Mouse (Mus musculus) liver, embryonic 12.5 days (tissue): ENCODE results near the gene Cmtm1. TPM values are rescaled to one million over a fixed set of nuclear protein-coding genes. Genes with fewer than 3 reads are reported as not detected.
"Not testable (repeated sequence)": the region's sequence is repeated elsewhere in the genome, so short reads cannot be mapped to it uniquely, and the experiment has no call there.

ENCODE experiments used
- ATAC-seq: fragments of 200-750 bp; cut with Nextera tagmentation; 2 replicates; pipeline ENCODE4 v1.8.0; 2017; ENCODE audit warnings: moderate number of reproducible peaks, mild to moderate bottlenecking, moderate library complexity
- H3K27ac ChIP-seq: fragments of 300-500 bp; sonication (generic); 2 replicates; pipeline ENCODE4 v1.5.1; 2016; ENCODE audit warnings: mild to moderate bottlenecking
- H3K27me3 ChIP-seq: fragments of 300-500 bp; sonication (generic); replicated peaks from 2 replicates; pipeline ENCODE4 v1.6.1; 2016; ENCODE audit warnings: mild to moderate bottlenecking, moderate library complexity
- H3K36me3 ChIP-seq: fragments of 300-500 bp; sonication (generic); 2 replicates; pipeline ENCODE4 v1.6.1; 2016; ENCODE audit warnings: mild to moderate bottlenecking, moderate library complexity
- H3K4me1 ChIP-seq: fragments of 300-500 bp; sonication (generic); 2 replicates; pipeline ENCODE4 v1.6.1; 2016
- H3K4me2 ChIP-seq: fragments of 300-500 bp; sonication (generic); 2 replicates; pipeline ENCODE4 v1.6.1; 2016; ENCODE audit warnings: mild to moderate bottlenecking, moderate library complexity
- H3K4me3 ChIP-seq: fragments of 300-500 bp; sonication (generic); 2 replicates; pipeline ENCODE4 v1.5.1; 2016; ENCODE audit warnings: mild to moderate bottlenecking, moderate library complexity
- H3K9ac ChIP-seq: fragments of 300-500 bp; sonication (generic); 2 replicates; pipeline ENCODE4 v1.6.1; 2016; ENCODE audit warnings: mild to moderate bottlenecking, moderate library complexity
- H3K9me3 ChIP-seq: fragments of 300-500 bp; sonication (generic); replicated peaks from 2 replicates; pipeline ENCODE4 v1.6.1; 2016; ENCODE audit warnings: mild to moderate bottlenecking, moderate library complexity
- WGBS: fragments of 180-500 bp; shearing (Covaris S2); methylation state at CpG from one replicate; pipeline ENCODE4 v1.1.7; 2016; ENCODE audit not compliant: insufficient replicate concordance; 5-methylcytosine and 5-hydroxymethylcytosine counted together
- polyA plus RNA-seq: library from polyadenylated mRNA; unstranded; fragments of >200 nt; fragmentation: Nextera tagmentation; extraction: Ambion mirVana; gene quantifications from 2 replicates; pipeline ENCODE4 v1.2.1, GENCODE M21; 2016

Gene Cmtm1
- polyA plus RNA-seq, 1 experiment from 2014 or later, result not detected

DNA sequence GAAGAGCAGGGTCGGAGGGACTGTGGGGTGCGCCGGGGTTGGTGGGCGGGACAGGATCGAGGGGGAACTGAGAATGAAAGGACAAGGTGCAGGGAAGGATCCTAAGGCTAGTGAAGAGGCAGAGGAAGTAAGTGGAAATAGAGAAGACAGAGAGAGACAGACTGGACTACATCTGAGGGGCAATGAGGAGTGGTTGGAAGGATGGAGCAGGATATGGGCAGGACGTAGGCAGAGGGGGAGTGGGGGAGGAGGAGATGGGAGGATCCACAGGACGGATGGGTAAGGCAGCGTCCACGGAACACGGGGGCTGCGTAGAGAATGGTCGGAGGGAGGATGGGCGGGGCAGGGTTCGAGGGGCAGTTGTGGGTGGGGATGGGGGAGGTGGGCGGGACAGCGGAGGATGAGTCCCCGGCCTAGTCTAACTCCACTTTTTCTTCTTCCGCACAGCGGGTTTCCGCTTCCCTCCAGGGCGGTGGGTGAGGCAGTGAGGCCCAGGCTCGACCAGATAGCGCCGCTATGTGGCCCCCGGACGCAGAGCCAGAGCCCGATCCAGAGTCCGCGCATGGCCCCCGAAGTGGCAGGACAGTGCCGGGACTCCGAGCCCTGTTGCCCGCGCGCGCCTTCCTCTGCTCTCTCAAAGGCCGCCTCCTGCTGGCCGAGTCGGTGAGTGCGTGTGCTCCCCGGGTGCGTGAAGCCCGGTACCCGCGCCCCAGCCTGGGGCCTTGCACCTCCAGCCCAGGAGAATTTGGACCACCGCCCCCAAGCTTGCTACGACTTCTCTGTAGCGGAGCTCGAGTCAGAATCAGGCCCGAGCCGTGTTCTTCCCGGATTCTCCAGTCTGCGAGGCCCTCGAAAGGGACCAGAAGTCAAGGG lies 30.5 kb upstream of the Cmtm1 start:
- H3K4me3 ChIP-seq, result peak overlapping the region; percentile 62
- H3K36me3 ChIP-seq, result 0 out of 2 replicates have a peak, but pooled peaks cover 6% of the 10 kb centered on the region
- peak overlapping the region; percentile 67 for H3K27ac ChIP-seq
- peak overlapping the region; percentile 84 for H3K4me2 ChIP-seq
- peaks cover 16% of the 10 kb centered on the region for H3K27me3 ChIP-seq
- H3K9me3 ChIP-seq, result no peaks in the 10 kb centered on the region
- WGBS, result 2% methylated on average over 48 of the region's 54 CpGs
- peak overlapping the region; percentile 73 for H3K9ac ChIP-seq
- H3K4me1 ChIP-seq, result peaks cover 23% of the 10 kb centered on the region
- ATAC-seq, result peak; percentile 71

DNA sequence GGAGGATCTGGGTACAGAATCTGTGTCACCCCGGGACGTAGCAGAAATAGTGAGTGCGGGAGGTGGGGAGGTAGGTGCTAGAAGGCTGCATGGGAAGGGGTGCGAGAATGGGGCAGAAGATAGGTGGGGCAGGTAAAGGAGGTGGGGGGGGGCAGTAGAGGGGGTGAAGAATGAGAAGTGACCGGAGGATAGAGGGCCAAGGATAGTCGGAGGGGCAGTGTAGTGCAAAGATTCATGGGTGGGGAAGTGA lies 30.0 kb upstream of the Cmtm1 start:
- peak overlapping the region; percentile 84 for H3K4me2 ChIP-seq
- H3K9me3 ChIP-seq, result no peaks in the 10 kb centered on the region
- peak overlapping the region; percentile 73 for H3K9ac ChIP-seq
- H3K36me3 ChIP-seq, result 0 out of 2 replicates have a peak, but pooled peaks cover 6% of the 10 kb centered on the region
- peaks cover 23% of the 10 kb centered on the region for H3K4me1 ChIP-seq
- peak overlapping the region; percentile 62 for H3K4me3 ChIP-seq
- no peak for ATAC-seq
- 5% methylated on average over 6 of the region's 6 CpGs for WGBS
- H3K27ac ChIP-seq, result peak overlapping the region; percentile 25; the same call in 1 of the 2 replicates
- peaks cover 16% of the 10 kb centered on the region for H3K27me3 ChIP-seq

DNA sequence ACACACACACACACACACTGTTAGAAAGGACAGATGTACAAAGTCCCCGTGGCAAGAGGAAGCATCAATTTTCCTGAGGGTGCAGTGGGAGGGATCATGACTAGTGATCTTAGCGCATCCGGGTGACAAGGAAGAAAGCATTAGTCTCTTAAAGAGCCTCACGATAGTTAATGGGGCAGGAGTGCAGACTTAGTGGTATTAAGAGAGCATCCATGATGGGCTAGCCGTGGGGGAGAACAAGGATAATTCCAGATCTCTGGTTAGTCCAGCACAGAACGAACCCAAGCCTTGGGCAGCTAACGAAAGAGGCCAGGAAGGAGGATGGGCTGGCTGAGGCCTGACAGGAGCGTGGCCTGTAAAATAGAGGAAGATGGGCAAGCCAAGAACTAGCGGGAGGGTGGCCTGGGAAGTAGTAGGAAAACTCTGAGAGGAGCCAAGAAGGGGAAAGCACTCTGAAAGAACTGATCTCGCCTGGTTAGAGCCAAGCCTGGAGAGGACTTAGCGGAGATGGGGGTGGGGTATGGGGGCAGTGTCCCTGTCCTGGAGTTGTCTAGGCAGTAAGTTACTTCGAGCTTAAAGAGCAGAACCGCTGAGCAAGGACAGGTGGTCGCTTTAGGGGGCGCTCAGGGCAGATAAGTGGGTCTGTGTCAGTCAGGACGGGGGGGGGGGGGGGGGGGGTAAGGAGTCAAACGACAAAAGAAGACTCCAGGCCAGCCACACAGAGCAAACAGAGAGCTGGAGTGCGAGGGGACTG lies 29.5 kb upstream of the Cmtm1 start, which contains the start of gene Cmtm3:
Gene Cmtm3, plus strand, starts transcription at position 182 of the 754 bp plus-strand sequence.
- H3K9ac ChIP-seq, result peak within 1 kb of the TSS; percentile 73
- 0 out of 2 replicates have a peak, but pooled peaks cover 3% of the 10 kb centered on the region for H3K36me3 ChIP-seq
- H3K4me1 ChIP-seq, result peaks cover 23% of the 10 kb centered on the region
- peak within 1 kb of the TSS; percentile 25 for H3K27ac ChIP-seq
- no peak for ATAC-seq
- peak within 1 kb of the TSS; percentile 62 for H3K4me3 ChIP-seq
- peak within 1 kb of the TSS; percentile 84 for H3K4me2 ChIP-seq
- H3K9me3 ChIP-seq, result no peaks in the 10 kb centered on the region
- peaks cover 16% of the 10 kb centered on the region for H3K27me3 ChIP-seq
- WGBS, result 24% methylated on average over 18 of the region's 18 CpGs

DNA sequence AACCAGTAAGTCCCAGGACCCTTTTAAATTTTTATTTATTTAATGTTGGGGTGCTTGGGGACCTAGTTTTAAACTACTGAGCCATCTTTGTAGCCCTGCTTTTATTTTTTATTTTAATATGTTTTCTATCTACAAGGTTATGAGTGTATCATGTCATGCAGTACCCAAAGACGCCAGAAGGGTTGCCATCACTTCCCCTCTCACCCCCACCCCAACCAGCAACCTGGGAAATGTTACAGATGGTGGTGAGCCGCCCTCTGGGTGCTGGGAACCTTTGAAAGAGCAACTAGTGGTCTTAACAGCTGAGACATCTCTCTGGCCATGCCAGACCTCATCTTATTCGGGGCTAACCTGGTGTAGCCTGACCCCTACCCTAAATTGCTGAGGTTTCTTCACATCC lies 27.9 kb upstream of the Cmtm1 start:
- no peaks in the 10 kb centered on the region for H3K36me3 ChIP-seq
- no peak overlapping the region for H3K27ac ChIP-seq
- 36% methylated on average over 3 of the region's 3 CpGs for WGBS
- H3K4me3 ChIP-seq, result no peak overlapping the region
- H3K9ac ChIP-seq, result no peak overlapping the region
- H3K27me3 ChIP-seq, result peaks cover 16% of the 10 kb centered on the region
- H3K9me3 ChIP-seq, result no peaks in the 10 kb centered on the region
- no peak for ATAC-seq
- peaks cover 36% of the 10 kb centered on the region for H3K4me1 ChIP-seq
- no peak overlapping the region for H3K4me2 ChIP-seq

DNA sequence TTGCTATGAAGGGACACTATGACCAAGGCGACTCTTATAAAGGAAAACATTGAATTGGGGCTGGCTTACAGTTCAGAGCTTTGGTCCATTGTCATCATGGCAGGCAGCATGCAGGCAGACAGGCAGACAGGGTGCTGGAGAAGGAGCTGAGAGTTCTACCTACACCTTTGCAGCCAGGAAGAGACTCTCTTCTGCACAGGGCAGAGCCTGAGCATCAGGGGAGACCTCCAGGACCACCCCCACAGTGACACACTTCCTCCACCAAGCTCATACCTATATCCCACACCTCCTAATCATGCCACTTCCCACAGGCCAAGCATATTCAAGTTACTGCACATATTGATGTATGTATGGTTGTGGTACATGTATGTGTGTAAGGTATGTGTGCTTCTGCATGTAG lies 26.9 kb upstream of the Cmtm1 start:
- no peak overlapping the region for H3K4me2 ChIP-seq
- no peak overlapping the region for H3K4me3 ChIP-seq
- 53% methylated on average over 1 of the region's 1 CpGs for WGBS
- no peak overlapping the region for H3K9ac ChIP-seq
- H3K27me3 ChIP-seq, result peaks cover 16% of the 10 kb centered on the region
- no peak overlapping the region for H3K27ac ChIP-seq
- H3K36me3 ChIP-seq, result no peaks in the 10 kb centered on the region
- H3K9me3 ChIP-seq, result no peaks in the 10 kb centered on the region
- peaks cover 37% of the 10 kb centered on the region for H3K4me1 ChIP-seq
- ATAC-seq, result no peak

DNA sequence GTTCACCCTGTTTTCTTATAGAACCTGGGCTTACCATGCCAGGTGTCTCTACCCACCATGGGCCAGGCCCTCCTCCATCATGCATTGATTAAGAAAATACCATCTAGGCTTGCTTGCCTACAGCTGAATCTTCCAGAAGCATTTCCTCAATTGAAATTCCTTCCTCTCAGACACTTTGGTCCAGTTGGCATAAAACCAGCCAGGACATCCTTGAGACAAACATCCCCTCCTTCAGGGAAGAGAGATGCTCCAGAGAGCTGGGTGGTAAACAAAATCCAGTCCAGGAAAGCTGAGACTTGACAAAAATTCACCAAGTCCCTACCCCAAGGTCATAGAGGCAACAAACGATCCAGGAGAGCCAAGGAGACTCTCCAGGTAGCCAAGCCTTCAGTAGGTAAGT lies 24.3 kb upstream of the Cmtm1 start:
- no peaks in the 10 kb centered on the region for H3K36me3 ChIP-seq
- H3K27me3 ChIP-seq, result no peaks in the 10 kb centered on the region
- H3K27ac ChIP-seq, result no peak overlapping the region
- WGBS, result 85% methylated on average over 1 of the region's 1 CpGs
- peaks cover 19% of the 10 kb centered on the region for H3K4me1 ChIP-seq
- no peak overlapping the region for H3K4me2 ChIP-seq
- no peak overlapping the region for H3K9ac ChIP-seq
- no peak for ATAC-seq
- no peaks in the 10 kb centered on the region for H3K9me3 ChIP-seq
- no peak overlapping the region for H3K4me3 ChIP-seq

DNA sequence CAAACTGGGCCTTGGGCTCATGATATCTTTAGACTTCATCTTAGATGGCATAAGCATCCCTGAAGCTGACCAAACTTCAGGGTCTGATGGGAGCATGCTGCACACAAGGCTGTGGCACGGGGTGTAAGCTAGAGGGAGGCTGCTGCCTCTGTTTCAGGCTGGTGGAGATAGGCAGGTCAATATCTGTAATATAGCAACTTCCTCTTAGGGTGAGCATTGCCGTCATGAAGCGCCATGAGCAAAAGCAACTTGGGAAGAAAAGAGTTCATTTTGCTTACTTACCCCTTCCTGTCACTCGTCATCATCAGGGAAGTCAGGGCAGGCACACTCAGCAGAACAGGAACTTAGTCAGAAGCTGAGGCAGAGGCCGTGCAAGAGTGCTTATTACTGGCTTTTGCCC lies 23.8 kb upstream of the Cmtm1 start:
- WGBS, result 27% methylated on average over 5 of the region's 5 CpGs
- peaks cover 16% of the 10 kb centered on the region for H3K4me1 ChIP-seq
- no peaks in the 10 kb centered on the region for H3K36me3 ChIP-seq
- H3K27me3 ChIP-seq, result no peaks in the 10 kb centered on the region
- no peak overlapping the region for H3K4me3 ChIP-seq
- H3K27ac ChIP-seq, result peak overlapping the region; percentile 45; the same call in 1 of the 2 replicates
- peak; percentile 56 for ATAC-seq
- peak overlapping the region; percentile 24; the same call in 1 of the 2 replicates for H3K4me2 ChIP-seq
- H3K9me3 ChIP-seq, result no peaks in the 10 kb centered on the region
- no peak overlapping the region for H3K9ac ChIP-seq

DNA sequence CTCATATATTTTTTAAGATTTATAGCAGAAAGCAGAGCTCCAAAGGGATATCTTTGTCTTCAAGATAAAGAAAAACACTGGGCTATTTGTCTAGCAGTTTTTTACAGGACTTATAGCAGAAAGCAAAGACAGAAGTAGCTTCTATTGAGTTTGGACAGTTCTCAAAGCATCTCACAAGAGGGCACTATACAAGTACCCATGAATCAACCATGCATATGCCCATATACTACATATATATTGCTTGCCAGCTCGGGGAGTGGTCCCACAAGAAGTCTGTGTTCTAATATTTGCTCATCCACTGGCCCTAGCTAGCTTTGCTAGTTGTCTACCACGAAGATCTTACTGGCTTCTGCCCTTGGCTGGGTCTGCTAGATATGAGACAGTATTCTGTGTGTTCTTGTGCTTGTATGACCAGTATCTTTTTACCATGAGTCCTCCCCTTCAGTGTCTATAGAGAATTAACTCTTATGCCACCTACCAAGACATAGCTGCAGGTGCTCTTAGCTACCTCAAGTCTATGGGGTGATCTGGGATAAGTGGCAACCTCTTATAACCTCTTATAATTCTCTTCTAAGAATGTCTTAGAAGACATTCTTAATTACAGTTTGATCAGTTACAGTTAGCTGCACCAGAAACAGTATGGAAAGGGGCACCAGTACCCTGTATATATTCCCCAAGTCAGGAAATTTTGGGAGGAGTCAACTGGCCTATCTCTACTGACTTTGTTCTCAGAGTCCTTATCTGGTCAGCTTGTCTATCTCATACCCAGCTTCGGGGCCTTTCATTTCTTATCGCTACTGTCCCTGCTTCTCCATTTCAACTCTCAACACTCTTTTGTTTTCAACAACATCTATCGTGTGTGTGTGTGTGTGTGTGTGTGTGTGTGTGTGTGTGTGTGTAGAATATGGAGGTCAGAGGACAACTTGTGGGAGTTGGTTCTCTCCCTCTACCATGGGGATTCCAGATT lies 23.0 kb upstream of the Cmtm1 start:
- H3K27ac ChIP-seq, result peak overlapping the region; percentile 45; the same call in 1 of the 2 replicates

DNA sequence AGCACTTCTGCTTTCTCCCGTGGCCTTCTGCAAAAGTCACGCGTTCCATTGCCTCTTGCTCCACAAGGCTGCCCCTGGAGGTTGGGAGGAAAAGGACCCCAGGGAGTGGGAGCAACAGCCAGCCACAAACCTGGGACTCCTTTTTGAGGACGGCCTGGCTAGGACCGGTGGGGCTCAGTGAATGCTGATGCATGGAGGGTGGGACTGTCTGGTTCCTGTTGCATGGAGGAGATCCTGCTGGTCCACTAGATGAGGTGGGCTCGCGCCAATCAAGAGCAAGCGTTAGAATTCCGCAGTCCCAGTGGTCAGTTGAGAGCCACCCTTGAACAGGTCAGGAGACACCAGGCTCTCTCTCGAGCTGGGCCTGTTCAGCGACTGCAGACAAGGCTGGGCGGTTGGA lies 12.0 kb upstream of the Cmtm1 start, which contains the start of gene Cmtm2b:
Gene Cmtm2b, plus strand, starts transcription at position 301 of the 400 bp plus-strand sequence.
- H3K4me1 ChIP-seq, H3K9ac ChIP-seq, H3K36me3 ChIP-seq, H3K4me2 ChIP-seq, H3K9me3 ChIP-seq, H3K4me3 ChIP-seq, H3K27ac ChIP-seq, H3K27me3 ChIP-seq, ATAC-seq: not testable (repeated sequence)
- 68% methylated on average over 12 of the region's 12 CpGs for WGBS

More for the DNA sequence above, 23.0 kb upstream of the Cmtm1 start:
- peak overlapping the region; percentile 24; the same call in 1 of the 2 replicates for H3K4me2 ChIP-seq
- 30% methylated on average over 5 of the region's 5 CpGs for WGBS
- no peak overlapping the region for H3K9ac ChIP-seq
- peaks cover 16% of the 10 kb centered on the region for H3K4me1 ChIP-seq
- ATAC-seq, result peak; percentile 70
- no peaks in the 10 kb centered on the region for H3K36me3 ChIP-seq
- H3K4me3 ChIP-seq, result no peak overlapping the region
- H3K9me3 ChIP-seq, result no peaks in the 10 kb centered on the region
- no peaks in the 10 kb centered on the region for H3K27me3 ChIP-seq

DNA sequence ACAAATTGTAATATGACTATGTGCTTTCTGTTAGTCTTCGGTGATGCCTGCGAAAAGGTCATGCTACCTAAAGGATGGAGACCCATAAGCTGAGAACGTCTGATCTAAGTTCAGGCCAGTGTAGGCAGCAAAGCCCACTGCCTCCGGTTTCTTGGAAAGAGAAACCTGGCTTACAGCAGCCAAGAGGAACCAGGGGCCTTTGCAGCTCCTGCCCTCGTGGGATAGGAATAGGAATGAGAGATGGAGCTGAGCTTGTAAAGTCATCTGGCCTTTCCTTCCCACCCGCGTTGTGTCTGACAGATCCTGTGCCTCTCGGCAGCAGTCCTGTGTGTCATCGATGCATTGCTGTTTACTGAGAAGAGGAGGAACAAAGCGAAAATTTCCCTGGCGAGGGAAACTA lies 11.3 kb upstream of the Cmtm1 start, which contains the start of gene Gm11020:
Gene Gm11020, plus strand, starts transcription at position 301 of the 400 bp plus-strand sequence.
- H3K4me2 ChIP-seq, H3K4me3 ChIP-seq, H3K36me3 ChIP-seq, H3K27ac ChIP-seq, ATAC-seq, H3K4me1 ChIP-seq, H3K27me3 ChIP-seq, H3K9me3 ChIP-seq, H3K9ac ChIP-seq: not testable (repeated sequence)
- WGBS, result 69% methylated on average over 11 of the region's 11 CpGs

DNA sequence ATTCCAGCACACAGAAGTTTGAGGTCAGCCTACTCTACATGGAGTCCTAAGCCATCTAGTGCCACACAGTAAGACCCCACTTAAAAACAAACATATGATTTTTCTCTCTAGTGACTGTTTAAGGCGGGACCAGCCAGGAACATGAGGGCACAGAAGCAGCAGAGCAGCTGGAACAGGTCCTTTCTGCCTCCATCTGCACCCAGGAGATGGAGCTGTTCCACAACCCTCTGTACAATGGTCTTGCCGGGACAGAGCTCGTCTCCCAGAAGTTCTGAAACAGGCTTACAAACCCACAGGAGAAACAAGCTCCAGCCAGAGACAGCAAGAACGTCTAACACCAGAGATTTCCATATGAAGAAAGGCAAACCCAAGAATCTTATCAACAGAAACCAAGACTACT lies 3.4 kb upstream of the Cmtm1 start:
- H3K9me3 ChIP-seq, result no peaks in the 10 kb centered on the region
- 52% methylated on average over 4 of the region's 4 CpGs for WGBS
- peaks cover 3% of the 10 kb centered on the region; the same call in 1 of the 2 replicates for H3K4me1 ChIP-seq
- no peaks in the 10 kb centered on the region for H3K36me3 ChIP-seq
- no peak overlapping the region for H3K27ac ChIP-seq
- H3K4me2 ChIP-seq, result no peak overlapping the region
- no peak overlapping the region for H3K9ac ChIP-seq
- no peak for ATAC-seq
- 0 out of 2 replicates have a peak, but pooled peaks cover 3% of the 10 kb centered on the region for H3K27me3 ChIP-seq
- no peak overlapping the region for H3K4me3 ChIP-seq
